Mouse (Mus musculus): Measurements from ENCODE around the gene Fgf9.

The Fgf9 gene

DNA sequence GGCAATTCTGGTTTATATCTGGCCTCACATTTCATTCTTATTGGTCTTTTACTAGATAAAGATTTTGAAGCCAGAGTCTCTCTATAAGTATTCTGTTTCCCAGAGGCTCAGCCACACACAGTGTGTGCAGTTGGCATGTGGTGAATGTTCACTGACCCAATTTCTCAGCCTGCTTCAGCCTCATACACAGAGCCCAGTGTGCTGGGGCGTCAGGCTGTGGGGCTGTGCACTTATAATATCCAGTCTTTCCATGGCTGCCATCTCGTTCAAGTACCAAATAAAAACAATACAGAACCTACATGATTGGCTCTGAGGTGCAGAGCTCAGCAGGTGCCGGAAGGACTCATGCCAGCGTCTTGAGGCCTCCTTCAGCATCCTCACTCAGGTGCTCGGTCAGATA is 19.1 kb downstream of the Fgf9 start:
- peak in 1 of 2 experiments; percentile 30 for DNase-seq (ENCODE audit: low spot score in 2 of 2)

DNA sequence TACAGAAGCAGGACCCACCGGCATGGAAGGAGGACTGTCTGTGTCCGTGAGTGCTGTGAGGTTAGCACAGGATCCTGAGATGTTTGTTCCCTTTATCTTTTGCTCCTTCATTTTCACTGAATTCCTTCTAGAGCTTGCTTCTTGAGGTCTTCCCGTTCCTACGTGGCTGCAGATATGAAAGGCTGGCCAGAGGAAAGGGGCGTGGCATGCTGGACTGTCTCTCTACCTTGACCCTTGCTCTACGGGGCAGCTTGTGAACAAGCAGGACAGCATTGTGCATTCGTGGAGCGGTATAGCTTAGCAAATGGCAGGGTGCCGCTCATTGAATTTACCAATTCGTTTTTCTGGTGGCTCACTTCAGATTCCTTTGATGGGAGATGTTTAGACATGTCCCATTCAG is 21.0 kb downstream of the Fgf9 start:
- no peak for DNase-seq (ENCODE audit: low spot score in 2 of 2)

DNA sequence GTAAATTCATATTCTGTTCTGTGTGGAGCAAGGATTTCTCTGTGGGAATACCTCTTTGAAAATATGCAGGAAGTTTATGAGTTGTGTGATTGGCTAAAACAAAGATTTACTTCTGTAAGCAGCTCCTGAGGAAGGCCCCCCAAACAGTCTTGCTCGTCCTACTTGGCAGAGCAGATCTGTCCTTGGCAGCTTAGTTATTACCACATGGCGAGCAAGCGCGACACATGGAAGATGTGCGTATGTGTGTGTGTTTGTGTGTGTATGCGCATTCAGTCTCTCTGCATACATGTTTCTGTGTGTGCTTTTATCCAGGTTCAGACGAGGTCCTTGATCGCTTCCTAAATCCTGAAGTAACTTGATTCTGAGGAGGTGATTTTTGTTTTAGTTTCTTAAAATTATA is 29.3 kb downstream of the Fgf9 start:
- no peak for DNase-seq (ENCODE audit: low spot score in 2 of 2)

DNA sequence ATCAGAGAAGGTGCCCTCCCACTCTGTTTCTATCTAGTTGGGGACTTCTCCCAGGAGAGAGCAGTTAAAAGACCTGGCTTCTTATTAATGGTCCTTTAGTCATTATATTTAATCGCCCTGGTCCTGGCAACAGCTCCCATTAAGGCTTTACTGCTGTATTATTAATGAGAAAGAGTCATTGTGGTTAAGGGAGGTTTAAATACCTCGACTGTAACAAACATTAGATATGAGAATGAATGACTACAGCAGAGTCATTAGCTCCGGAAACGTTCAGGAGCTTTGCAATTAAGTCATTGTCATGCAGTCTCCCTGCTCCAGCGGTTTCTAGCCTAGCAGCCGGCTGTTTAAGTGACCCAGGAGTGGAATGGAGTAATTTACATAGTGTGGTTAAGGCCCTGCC is 31.0 kb downstream of the Fgf9 start:
- DNase-seq (ENCODE audit: low spot score in 2 of 2) = no peak

DNA sequence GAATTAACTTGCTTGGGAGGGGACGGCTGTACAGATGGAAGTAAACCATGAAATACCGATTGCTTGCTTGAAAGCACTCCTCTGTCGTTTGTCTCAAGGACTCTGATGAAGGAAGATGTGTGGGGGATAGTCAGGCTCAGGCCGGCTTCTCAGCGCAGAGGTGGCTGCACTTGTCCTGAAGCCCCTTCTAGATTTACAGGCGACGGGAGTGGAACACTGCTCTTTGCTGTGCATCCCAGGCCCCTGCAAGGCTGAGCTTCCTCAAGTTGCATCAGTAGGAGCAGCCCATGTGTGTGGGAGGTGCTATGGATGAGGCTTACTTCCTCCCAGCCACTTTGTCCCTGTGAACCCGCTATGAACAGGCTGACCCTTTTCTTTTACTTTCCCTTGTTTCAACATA is 33.9 kb downstream of the Fgf9 start:
- no peak for DNase-seq (ENCODE audit: low spot score in 2 of 2)

DNA sequence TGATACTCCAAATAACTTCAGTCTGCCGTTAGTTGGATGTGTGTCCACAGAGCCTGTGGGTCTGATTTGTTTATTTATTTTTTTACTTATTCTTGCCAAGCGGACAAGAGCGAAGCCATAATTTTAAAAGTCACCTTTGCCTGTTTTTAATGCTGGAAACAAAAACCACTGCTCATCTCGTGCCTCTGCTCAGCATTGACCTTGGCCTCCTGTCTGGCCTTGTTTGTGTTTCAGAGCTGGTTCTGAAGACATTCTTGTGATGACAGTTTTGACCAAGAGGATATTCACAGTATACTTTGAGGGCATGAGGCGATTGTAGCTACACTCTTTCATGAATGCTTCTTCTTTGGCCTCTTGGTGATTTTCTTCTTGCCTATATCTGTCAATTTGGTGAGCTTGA is 35.2 kb downstream of the Fgf9 start:
- DNase-seq (ENCODE audit: low spot score in 2 of 2) = no peak

DNA sequence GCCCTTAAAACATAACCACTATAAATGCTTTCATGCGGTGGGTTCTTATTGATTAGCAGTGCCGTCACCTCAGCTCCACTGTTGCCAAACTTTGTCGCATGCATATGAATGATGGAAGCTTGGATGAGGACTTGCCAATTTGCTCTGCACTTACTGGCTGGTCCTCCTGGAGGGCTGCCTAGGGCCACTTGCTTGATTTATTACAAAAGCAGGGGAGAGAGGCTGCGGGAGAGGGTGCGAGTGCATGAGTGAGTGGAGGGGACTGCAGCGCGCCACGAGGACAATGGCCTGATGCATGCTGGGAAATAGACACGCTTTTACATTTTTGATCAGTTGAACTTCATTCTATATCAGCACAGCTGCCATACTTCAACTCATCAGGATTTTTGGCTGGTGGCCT is 39.3 kb downstream of the Fgf9 start:
- DNase-seq (ENCODE audit: low spot score in 2 of 2) = no peak

DNA sequence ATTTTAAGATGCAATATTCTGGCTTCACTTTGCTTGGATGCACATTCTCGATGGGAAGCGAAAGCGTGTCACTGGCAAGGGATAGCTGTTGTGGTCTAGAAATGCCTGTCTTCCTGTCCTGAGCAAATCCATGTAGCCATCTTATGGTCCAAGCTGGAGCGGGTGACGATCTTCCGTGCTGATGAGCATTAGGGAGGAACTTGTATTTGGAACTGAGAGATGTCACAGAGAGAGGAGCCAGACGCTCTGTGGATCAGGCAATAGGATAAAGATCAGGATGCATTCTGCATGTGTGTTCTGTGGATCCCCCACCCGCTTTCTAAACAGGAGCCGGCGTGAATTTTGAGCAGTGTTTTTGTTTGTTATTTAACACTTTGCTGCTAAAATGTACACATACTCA is 41.2 kb downstream of the Fgf9 start:
- no peak for DNase-seq (ENCODE audit: low spot score in 2 of 2)

DNA sequence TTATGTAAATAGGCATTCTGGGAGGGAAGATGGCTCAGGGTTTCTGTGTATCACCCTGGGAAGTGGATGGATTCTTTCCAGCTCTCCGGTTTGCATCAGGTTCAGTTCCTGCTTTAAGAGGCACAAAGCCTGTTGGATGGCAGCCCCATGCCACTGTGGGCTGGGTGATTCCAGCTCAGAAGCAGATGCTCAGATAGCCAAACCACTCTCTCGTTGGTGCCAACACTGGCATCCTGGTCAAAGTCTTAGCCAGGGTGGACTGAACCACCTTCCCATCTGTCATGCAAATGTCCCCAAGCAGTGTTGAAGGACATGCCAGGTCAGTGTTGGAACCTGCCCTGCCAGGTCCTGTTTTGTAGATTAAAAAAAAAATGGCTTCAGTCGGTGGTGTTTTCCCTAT is 42.0 kb downstream of the Fgf9 start:
- no peak for DNase-seq (ENCODE audit: low spot score in 2 of 2)

DNA sequence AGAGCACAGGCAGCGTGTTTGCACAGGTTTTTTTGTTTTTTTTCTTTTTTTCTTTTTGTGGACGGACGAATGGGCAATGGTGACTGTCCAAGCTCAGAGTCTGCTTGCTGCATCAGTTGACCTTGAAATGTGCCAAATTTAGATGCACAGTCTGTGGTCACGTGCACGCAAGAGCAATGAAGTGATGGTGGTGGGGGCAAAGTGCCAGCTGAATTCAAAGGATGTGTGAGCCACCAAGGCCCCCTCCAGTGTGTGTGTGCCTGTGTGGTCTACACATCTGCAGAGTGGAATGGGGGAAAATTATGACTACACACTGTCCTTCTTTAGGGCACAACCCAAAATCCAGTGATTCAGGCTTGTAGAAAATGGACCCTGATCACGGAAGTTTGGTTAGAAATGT is 42.8 kb downstream of the Fgf9 start:
- DNase-seq (ENCODE audit: low spot score in 2 of 2) = no peak

DNA sequence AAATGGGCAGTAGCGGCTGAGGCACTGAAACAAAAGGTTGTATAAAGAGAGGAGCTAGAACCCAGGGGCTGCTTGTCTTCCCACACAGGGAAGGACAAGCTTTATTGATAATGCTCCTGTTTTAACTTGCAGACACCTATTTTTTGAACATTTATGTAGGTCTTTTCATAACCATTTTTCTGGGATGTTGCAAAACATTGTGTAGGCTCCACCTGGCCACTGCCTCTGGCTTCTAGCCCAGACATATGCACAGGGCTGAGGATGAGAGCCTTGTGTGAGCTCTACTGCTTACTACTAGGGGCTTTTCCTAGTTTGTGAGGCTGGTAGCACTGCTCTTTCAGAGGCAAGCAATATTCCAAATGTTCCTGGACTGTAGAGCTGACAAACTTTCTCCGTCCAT is 43.8 kb downstream of the Fgf9 start:
- no peak for DNase-seq (ENCODE audit: low spot score in 2 of 2)

DNA sequence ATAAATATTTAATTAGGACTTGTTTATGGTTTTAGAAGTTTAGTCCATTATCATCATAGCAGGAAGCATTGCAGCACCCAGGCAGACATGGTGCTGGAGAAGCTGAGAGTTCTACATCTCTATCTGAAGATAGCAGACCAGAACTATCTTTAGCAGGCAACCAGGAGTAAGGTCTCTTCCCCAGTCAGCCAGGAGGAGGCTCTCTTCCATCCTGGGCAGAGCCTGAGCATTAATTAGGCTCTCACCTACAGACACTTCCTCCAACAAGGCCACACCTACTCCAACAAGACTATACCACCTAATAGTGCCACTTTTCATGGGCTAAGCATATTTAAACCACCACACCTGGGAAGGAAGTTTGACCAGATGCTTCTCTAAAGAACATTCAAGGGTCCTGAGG is 54.3 kb downstream of the Fgf9 start:
- DNase-seq (ENCODE audit: low spot score in 2 of 2) = no peak

DNA sequence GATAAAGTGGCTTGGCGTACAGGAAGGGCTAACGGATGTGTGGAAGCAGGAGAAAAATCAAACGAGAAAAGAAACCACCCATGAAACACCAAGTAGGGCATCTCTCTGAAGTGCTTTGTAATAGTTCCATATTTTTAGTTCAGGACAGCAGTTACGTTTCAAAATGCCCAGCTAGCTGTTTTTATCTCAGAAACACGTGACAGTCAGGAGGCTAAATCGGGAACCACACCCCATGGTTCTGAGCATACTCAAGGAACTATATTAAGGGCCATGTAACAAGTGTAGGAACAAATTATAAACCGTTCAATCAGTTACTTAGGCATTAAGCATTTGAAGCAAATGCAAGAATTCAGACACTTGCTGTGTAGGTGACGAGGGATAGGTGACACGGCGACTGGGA is 56.2 kb downstream of the Fgf9 start:
- peak in 1 of 2 experiments; percentile 31 for DNase-seq (ENCODE audit: low spot score in 2 of 2)

DNA sequence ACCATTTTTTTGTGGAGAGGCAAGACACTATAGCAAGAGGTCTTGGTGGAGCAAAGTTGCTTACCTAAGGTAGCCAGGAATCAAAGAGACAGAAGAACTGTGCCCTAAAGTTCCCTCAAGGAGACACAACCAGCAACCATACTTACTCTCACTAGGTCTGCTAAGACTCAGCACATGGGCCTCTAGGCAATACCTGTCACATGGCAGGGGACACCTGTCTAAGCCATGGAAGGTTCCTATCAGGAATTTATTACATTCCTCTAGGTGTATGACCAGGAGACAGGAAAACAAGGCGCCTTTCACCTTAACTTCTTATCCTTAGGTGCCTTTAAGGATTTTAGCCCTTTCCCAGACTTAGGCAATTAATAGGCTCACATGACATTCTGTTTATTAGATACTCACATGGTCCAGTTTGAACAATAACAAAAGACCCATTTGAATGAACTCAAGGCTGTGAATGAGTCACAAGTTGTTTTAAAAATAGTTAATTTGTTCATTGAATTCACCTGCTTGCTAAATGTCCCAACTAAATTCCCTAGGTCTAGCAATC is 69.2 kb downstream of the Fgf9 start:
- DNase-seq (ENCODE audit: low spot score in 2 of 2) = no peak

DNA sequence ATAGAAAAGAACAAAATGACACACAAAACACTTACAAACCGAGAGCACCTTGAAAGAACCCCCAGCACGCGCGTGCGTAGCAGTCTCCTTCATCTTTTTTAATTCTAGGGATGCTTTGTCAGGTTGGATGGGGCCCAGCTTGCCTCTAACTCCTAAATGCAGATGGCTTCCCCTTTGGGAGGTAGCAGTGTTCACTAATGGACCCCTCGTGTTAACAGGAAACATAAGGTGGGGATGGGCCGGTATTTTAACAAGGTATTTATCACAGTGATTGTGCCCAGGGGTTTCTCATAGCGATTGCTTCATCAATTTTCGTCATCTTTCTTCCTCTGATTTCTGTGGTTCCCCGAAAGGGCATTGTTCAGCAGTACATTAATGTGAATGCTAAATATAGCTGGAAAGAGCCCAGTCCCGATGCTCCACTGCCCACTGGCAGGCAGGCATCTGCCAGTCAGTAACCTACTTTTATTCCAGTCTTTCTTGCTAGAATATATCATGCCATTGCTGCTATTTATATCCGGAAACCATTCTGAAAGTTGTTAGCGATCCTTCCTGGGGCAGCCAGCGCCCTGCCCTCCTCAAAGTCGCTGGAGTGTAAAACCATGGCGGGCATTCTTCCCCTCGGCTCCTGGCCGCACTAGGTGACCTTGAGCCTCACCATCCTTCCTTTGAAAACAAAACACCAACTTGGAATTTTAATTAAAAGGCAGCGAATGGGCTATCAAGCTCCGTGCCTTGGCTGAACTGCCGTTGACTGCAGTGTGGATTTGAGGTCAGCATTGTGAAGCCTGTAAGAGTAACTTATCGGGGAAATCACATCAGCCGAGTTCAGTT is 79.5 kb downstream of the Fgf9 start:
- peak; percentile 6 for DNase-seq (ENCODE audit: low spot score in 2 of 2)

DNA sequence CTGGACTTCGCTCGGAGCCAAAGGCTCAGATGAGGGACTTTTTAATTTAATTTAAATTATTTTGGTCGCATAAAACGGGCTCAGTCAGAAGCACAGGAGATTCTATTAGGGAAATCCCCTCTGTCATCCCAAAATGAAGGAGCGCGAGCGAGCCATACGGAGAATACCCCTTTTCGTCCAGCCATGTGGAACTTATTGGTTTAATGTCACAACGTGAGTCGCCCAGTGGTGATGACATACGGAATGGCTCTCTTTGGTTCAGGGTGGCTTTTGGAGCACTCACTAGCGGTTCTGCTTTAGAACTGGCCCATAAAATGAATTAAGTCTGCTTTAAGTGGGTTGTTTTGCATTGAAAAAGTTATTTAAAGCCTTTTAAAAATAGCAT is 80.1 kb downstream of the Fgf9 start:
- no peak for DNase-seq (ENCODE audit: low spot score in 2 of 2)

DNA sequence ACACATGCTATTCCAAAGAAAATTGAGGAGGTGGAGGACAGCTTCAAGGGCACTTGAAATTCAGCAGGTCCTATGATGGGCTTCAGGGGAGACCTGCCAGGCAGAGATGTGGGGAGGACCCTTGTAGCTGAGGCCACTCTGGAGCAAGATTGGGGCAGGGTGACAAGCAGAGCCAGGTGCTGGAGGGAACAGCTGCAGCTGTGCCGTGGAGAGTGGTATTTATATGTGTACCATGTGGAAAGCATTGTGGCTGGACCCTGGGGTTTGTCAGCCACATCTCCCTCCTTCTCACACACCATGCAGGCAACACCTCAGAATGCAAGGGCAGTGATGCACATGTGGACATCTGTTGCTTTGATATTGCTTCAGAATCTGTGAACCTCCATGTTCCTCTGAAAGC is 81.8 kb downstream of the Fgf9 start:
- no peak for DNase-seq (ENCODE audit: low spot score in 2 of 2)

DNA sequence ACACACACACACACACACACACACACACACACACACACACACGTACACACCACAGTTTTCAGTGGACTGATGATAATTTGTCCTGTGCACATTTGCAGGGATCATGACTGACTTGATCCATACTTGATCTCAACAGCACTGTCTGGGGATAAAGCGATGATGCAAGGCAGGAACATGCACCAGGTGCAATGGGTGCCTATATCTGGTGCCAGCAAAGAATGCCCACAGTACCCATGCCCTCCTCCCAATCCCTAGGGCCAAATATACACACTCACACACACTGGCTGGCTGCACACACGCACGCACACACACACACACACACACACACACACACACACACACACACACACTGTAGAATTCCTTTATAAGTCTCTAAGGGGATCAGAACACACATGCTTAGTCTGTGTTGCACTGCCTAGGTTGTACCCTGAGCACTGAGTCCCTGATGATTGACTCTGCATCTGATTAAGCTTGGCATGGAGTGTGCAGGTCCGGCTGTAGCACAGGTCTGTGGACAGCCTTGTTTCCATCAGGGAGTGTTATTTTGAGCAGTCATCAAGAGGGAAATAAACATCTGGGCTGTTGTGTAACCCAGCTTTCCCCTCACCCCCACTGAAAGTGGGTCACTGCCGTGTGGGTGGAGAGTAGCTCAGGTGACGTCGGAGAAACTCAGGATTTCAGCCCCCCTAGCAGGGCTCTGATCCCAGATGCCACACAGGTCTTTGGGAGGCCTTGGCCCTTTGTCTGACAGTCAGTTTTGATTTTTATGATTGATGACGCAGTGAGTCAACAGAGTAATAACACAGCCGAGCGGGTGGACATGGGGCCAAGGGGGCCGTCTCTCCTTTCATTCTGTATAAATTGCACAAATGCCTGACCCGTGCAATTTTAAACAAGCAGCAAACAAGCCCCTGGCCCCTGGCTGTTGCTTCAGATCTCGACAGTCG is 83.4 kb downstream of the Fgf9 start:
- DNase-seq (ENCODE audit: low spot score in 2 of 2) = no peak

DNA sequence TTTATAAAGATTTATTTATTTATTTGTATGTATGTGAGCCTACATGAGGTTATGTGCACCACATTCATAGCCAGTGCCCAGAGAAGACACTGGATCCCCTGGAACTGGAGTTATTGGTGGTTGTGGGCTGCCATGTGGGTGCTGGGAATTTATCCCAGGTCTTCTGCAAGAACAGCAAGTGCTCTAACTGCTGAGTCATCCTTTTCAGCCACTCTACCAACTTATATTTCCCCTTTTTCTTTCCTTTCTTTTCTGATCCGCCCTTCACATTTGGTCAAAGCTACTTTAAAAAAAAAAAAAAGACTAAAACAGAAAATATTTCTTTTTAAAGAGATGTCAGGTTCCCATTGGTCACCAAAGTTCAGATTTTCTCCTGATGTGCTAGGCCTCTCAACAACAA is 90.3 kb downstream of the Fgf9 start:
- no peak for DNase-seq (ENCODE audit: low spot score in 2 of 2)
